ENCODE assay signal across 7 mouse cellular contexts in genomic region chr11:115296471-115297210, GRCm38 (mm10). TPM values are rescaled to one million over a fixed set of nuclear protein-coding genes. Genes with fewer than 3 reads are reported as not detected.
DNase-seq lines count a peak whose midpoint lies in the region; ATAC-seq and TF ChIP-seq lines count a peak whose summit lies in the region.

No protein-coding gene starts in this region.

- peak overlapping the region; percentile 76 for H3K4me3 ChIP-seq in E14TG2a.4 (replicated peaks; ENCODE audit: low read length)
- peak overlapping the region; percentile 59 to 75 for H3K4me3 ChIP-seq in ES-E14 (ENCODE audit: insufficient read depth in 1 of 2, low read depth in 1 of 2, low read length in 2 of 2, poor library complexity in 1 of 2, severe bottlenecking in 1 of 2)
- peak overlapping the region; percentile 36 for H3K4me3 ChIP-seq in forebrain, embryonic 11.5 days (ENCODE audit: low read depth, low read length)
- peak overlapping the region; percentile 47 for H3K4me3 ChIP-seq in neural tube, embryonic 14.5 days (ENCODE audit: low read depth, low read length)

- peak overlapping the region; percentile 74 for H3K9ac ChIP-seq in ES-E14 (ENCODE audit: insufficient read depth, low read depth, low read length, poor library complexity, severe bottlenecking)
- H3K9ac ChIP-seq in forebrain, embryonic 11.5 days (ENCODE audit: low read length), result peak overlapping the region; percentile 53
- peak overlapping the region; percentile 64 for H3K9ac ChIP-seq in neural tube, embryonic 14.5 days (replicated peaks; ENCODE audit: low read depth, low read length)

- H3K27me3 ChIP-seq in E14TG2a.4 (ENCODE audit: insufficient read depth, low read length), result peaks cover 46% of the 10 kb centered on the region
- H3K27me3 ChIP-seq in forebrain, embryonic 11.5 days (ENCODE audit: control insufficient read depth, insufficient read depth, low read length), result peaks cover 3% of the 10 kb centered on the region; the same call in 1 of the 2 replicates
- H3K27me3 ChIP-seq in neural tube, embryonic 14.5 days (ENCODE audit: control insufficient read depth, insufficient read depth, low read length), result no peaks in the 10 kb centered on the region

- WGBS in forebrain, embryonic 11.5 days, result 50% methylated on average over 21 of the region's 21 CpGs
- 54% methylated on average over 21 of the region's 21 CpGs for WGBS in neural tube, embryonic 14.5 days

- H3K4me2 ChIP-seq in forebrain, embryonic 11.5 days (ENCODE audit: low read depth, low read length, severe bottlenecking), result peak overlapping the region; percentile 80
- peak overlapping the region; percentile 75 for H3K4me2 ChIP-seq in neural tube, embryonic 14.5 days (ENCODE audit: low read depth, low read length)

- no peak overlapping the region for H3K27ac ChIP-seq in ES-E14 (ENCODE audit: insufficient read depth, low read depth, low read length, poor library complexity, severe bottlenecking)
- no peak overlapping the region for H3K27ac ChIP-seq in forebrain, embryonic 11.5 days (ENCODE audit: low read depth, low read length)
- H3K27ac ChIP-seq in neural tube, embryonic 14.5 days (ENCODE audit: low read depth, low read length), result no peak overlapping the region

- H3K9me3 ChIP-seq in E14TG2a.4 (ENCODE audit: low read length) (no peaks in the 10 kb centered on the region), ES-E14 (ENCODE audit: control insufficient read depth, insufficient read depth, low read depth, low read length) (no peaks in the 10 kb centered on the region)
- no peaks in the 10 kb centered on the region for H3K9me3 ChIP-seq in forebrain, embryonic 11.5 days (ENCODE audit: control insufficient read depth, low read length)
- H3K9me3 ChIP-seq in neural tube, embryonic 14.5 days (ENCODE audit: control insufficient read depth, low read length), result no peaks in the 10 kb centered on the region

- H3K36me3 ChIP-seq in E14TG2a.4 (ENCODE audit: insufficient read depth, low read length) (no peaks in the 10 kb centered on the region), ES-E14 (ENCODE audit: control insufficient read depth, insufficient read depth, low read length, poor library complexity, severe bottlenecking) (no peaks in the 10 kb centered on the region)
- H3K36me3 ChIP-seq in forebrain, embryonic 11.5 days (ENCODE audit: control insufficient read depth, insufficient read depth, low read length), result no peaks in the 10 kb centered on the region
- H3K36me3 ChIP-seq in neural tube, embryonic 14.5 days (ENCODE audit: control insufficient read depth, insufficient read depth, low read length), result no peaks in the 10 kb centered on the region

- no peak for ATAC-seq in forebrain, embryonic 11.5 days (replicated peaks; ENCODE audit: low FRiP score)
- ATAC-seq in neural tube, embryonic 14.5 days (ENCODE audit: low read depth), result no peak

- no peak for TF ChIP-seq CTCF in E14TG2a.4 (conservative IDR thresholded peaks at IDR 0.05; ENCODE audit: low read length)

- in situ Hi-C loops in ES-E14 (cut with MboI; ENCODE audit: low sequenced_read_pairs in 2 of 2, unreplicated experiment in 2 of 2), result no loop called here

- H3K4me1 ChIP-seq in E14TG2a.4 (replicated peaks; ENCODE audit: low read depth, low read length), result peaks cover 54% of the 10 kb centered on the region
- peaks cover 3 to 26% of the 10 kb centered on the region in 2 experiments; a peak in 2 of 4 replicates for H3K4me1 ChIP-seq in ES-E14 (ENCODE audit: control insufficient read depth in 2 of 2, insufficient read depth in 2 of 2, low read length in 2 of 2, poor library complexity in 1 of 2)
- H3K4me1 ChIP-seq in forebrain, embryonic 11.5 days (replicated peaks; ENCODE audit: control insufficient read depth, insufficient read depth, low read length), result no peaks in the 10 kb centered on the region; the same call in 1 of the 2 replicates
- no peaks in the 10 kb centered on the region for H3K4me1 ChIP-seq in neural tube, embryonic 14.5 days (ENCODE audit: control insufficient read depth, insufficient read depth, low read length)

- no peak for DNase-seq in ES-E14 (ENCODE audit: low read depth, low spot score)
- DNase-seq in forebrain, embryonic 11.5 days (ENCODE audit: low spot score), result no peak
- peak; percentile 39 to 65 for DNase-seq in kidney, postnatal 25 days
- no peak for DNase-seq in thymus, adult 18-20 months
- DNase-seq in ovary, postnatal 36 days (ENCODE audit: low spot score), result no peak

TF ChIP-seq in ES-E14, 5 proteins besides CTCF, POLR2A, EP300 and RAD21:
- no peak for TF ChIP-seq CHD2 (IDR thresholded peaks at IDR 0.05; ENCODE audit: low read depth, low read length)
- TF ChIP-seq ZNF384 (IDR thresholded peaks at IDR 0.05; ENCODE audit: low read depth, low read length), result no peak
- TF ChIP-seq MAFK (IDR thresholded peaks at IDR 0.05; ENCODE audit: insufficient read depth, low read depth, low read length), result no peak
- TF ChIP-seq ZC3H11A (IDR thresholded peaks at IDR 0.05; ENCODE audit: borderline replicate concordance, low read depth, low read length), result no peak
- no peak for TF ChIP-seq HCFC1 (IDR thresholded peaks at IDR 0.05; ENCODE audit: borderline replicate concordance, insufficient read depth, low read length)
TF ChIP-seq in ES-E14: peak in this region for 0.

RNA-seq across cellular contexts. Expression of gene Fads6, which starts 0.8 kb away (rescaled TPM):
- total RNA-seq in ES-E14 (2012; rRNA removed), result 2.1 and 3.7 TPM in 2 replicates
- polyA plus RNA-seq in forebrain, embryonic 11.5 days (2014; fragmentation: Nextera tagmentation; extraction: Ambion mirVana), result 0.25 and 0.45 TPM in 2 replicates
- polyA plus RNA-seq in neural tube, embryonic 14.5 days (2014; fragmentation: Nextera tagmentation; extraction: Ambion mirVana), result 1.4 and 1.9 TPM in 2 replicates

RNA-seq across cellular contexts. Expression of gene Otop2, which starts 10.3 kb away (rescaled TPM):
- 0.18 and 0.21 TPM in 2 replicates for total RNA-seq in ES-E14 (2012; rRNA removed)
- not detected in 2 replicates for polyA plus RNA-seq in forebrain, embryonic 11.5 days (2014; fragmentation: Nextera tagmentation; extraction: Ambion mirVana)
- polyA plus RNA-seq in neural tube, embryonic 14.5 days (2014; fragmentation: Nextera tagmentation; extraction: Ambion mirVana), result 0.12 TPM in 1 of 2 replicates, not detected in the other

RNA-seq across cellular contexts. Expression of gene Fdxr, which starts 19.8 kb away (rescaled TPM):
- total RNA-seq in ES-E14 (2012; rRNA removed), result 12.1 and 21.0 TPM in 2 replicates
- polyA plus RNA-seq in forebrain, embryonic 11.5 days (2014; fragmentation: Nextera tagmentation; extraction: Ambion mirVana), result 13.8 and 15.6 TPM in 2 replicates
- 12.5 and 14.6 TPM in 2 replicates for polyA plus RNA-seq in neural tube, embryonic 14.5 days (2014; fragmentation: Nextera tagmentation; extraction: Ambion mirVana)

RNA-seq across cellular contexts. Expression of gene Ush1g, which starts 25.2 kb away (rescaled TPM):
- 0.11 TPM in 1 of 2 replicates, not detected in the other for total RNA-seq in ES-E14 (2012; rRNA removed)
- not detected in 2 replicates for polyA plus RNA-seq in forebrain, embryonic 11.5 days (2014; fragmentation: Nextera tagmentation; extraction: Ambion mirVana)
- polyA plus RNA-seq in neural tube, embryonic 14.5 days (2014; fragmentation: Nextera tagmentation; extraction: Ambion mirVana), result 0.13 and 0.16 TPM in 2 replicates

RNA-seq across cellular contexts. Expression of gene Grin2c, which starts 29.6 kb away (rescaled TPM):
- 0.21 and 0.22 TPM in 2 replicates for total RNA-seq in ES-E14 (2012; rRNA removed)
- 0.12 TPM in 1 of 2 replicates, not detected in the other for polyA plus RNA-seq in forebrain, embryonic 11.5 days (2014; fragmentation: Nextera tagmentation; extraction: Ambion mirVana)
- polyA plus RNA-seq in neural tube, embryonic 14.5 days (2014; fragmentation: Nextera tagmentation; extraction: Ambion mirVana), result 0.24 and 0.45 TPM in 2 replicates

Comparison
In these comparisons a context has a peak if more than half of its experiments do, and no peak if none do; other contexts are left out.
1. DNase-seq: peak in kidney, postnatal 25 days (2 of 2); none in ES-E14 (single experiment), forebrain, embryonic 11.5 days (single experiment), thymus, adult 18-20 months (0 of 2) and ovary, postnatal 36 days (single experiment).
2. Peak in every context shown above with its lines, with median percentiles within 50 percentile points of each other: H3K4me3 ChIP-seq and H3K9ac ChIP-seq.